Mouse (Mus musculus) megakaryocyte, embryonic 14.5 days (primary cell): Measurements from ENCODE around the gene Arl13b. TPM values are rescaled to one million over a fixed set of nuclear protein-coding genes. Genes with fewer than 3 reads are reported as not detected.

ENCODE experiments used
- H3K27me3 ChIP-seq: replicated peaks from 2 replicates; pipeline ENCODE3; 2012; ENCODE audit warnings: inconsistent platforms
- H3K36me3 ChIP-seq: replicated peaks from 2 replicates; pipeline ENCODE3; 2012; ENCODE audit warnings: low read length, inconsistent platforms, mixed read lengths
- H3K4me1 ChIP-seq: 2 replicates; pipeline ENCODE4 v1.6.1; 2012; ENCODE audit warnings: inconsistent platforms
- H3K4me3 ChIP-seq: replicated peaks from 2 replicates; pipeline ENCODE3; 2012; ENCODE audit warnings: moderate library complexity, mild to moderate bottlenecking, inconsistent platforms
- H3K9me3 ChIP-seq: 2 replicates; pipeline ENCODE4 v1.6.1; 2012; ENCODE audit warnings: inconsistent platforms
- FLI1 ChIP-seq: IDR thresholded peaks from 2 replicates; pipeline ENCODE4 v1.6.1; 2012; ENCODE audit warnings: low read length, inconsistent platforms, mixed read lengths
- GATA1 ChIP-seq: IDR thresholded peaks from 3 replicates; pipeline ENCODE4 v1.6.1; 2012; ENCODE audit warnings: mixed read lengths, low read length, inconsistent platforms, borderline replicate concordance
- polyA plus RNA-seq: library from polyadenylated mRNA; stranded (reverse); fragments of >175 nt; gene quantifications from 2 replicates; pipeline ENCODE4 v1.2.3, GENCODE M21; 2012; ENCODE audit warnings: low replicate concordance; ENCODE audit not compliant: insufficient read depth

The Arl13b gene
- polyA plus RNA-seq = 1.00 TPM in 1 of 2 replicates, not detected in the other

DNA sequence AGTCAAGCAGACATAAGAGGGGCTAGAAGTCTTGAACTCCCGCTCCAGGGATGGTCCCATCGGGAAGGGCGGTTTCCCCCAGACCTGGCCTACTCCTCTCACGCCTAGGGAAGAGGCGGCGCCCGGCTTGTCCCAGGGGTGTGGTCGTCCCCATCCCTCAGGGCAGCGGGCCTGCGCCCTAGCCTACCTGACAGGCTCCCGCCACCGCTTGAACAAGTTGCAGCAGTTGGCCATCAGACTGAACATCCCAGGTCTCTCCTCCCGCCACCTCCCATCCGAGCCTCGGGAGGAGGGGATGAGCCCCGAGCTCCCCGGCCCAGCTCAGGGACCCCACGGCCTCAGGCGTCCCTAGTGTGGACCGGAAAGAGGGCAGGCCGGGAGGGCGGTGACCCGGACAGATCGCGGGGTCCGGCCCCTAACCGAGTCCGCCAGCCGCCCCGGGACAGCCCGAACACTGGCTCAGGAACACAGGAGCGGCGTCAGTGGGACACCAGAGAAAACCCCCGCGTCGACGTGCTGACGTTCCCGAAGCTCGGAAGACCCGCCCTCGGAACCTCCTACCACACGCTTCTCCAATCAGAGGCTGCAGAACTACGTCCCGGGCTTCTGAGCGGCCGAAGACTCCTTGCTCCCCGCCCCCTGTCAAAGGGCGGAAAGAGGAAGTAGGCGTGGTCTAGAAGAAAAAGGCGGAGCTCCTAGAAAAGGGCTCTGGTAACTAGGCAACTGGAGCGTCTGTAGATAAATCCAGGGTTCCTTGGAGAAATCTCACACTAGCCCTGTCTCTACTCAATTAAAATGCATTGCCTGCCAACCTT lies at the start of gene Arl13b:
Gene Arl13b, minus strand, starts transcription at position 543 of the 815 bp plus-strand sequence.
- Histone ChIP-seq H3K27me3 (no peaks in the 10 kb centered on the region), H3K4me1 (peaks cover 36% of the 10 kb centered on the region), H3K36me3 (no peaks in the 10 kb centered on the region), H3K4me3 (peak within 1 kb of the TSS; percentile 98), H3K9me3 (no peaks in the 10 kb centered on the region)
- no peak for TF ChIP-seq GATA1
- TF ChIP-seq FLI1 = 0 out of 2 replicates have a peak, but pooled peaks have one; percentile 30

DNA sequence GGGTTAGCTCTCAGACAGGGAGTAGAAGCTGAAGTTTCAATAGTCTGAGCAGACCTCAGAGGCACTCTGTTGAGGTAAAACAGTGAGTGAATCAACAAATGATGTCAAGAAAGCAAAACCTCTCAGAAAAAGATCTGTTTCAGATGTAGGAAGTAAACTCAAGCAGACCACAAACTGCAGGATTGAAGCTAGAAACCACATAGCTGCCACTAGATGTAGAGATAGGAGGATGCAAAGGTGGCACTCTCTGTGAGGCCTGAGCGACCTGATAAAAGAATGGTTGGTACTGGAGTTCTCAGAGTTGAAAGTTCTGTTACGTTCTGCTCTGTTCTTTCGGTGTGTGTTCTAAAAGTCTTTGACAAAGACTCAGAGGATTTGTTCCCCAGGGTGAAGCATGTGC lies 49.0 kb upstream of the Arl13b start:
- Histone ChIP-seq H3K4me1 (no peaks in the 10 kb centered on the region), H3K4me3 (no peak overlapping the region), H3K27me3 (no peaks in the 10 kb centered on the region), H3K9me3 (no peaks in the 10 kb centered on the region), H3K36me3 (peaks cover 83% of the 10 kb centered on the region)
- TF ChIP-seq FLI1 (no peak), GATA1 (no peak)

DNA sequence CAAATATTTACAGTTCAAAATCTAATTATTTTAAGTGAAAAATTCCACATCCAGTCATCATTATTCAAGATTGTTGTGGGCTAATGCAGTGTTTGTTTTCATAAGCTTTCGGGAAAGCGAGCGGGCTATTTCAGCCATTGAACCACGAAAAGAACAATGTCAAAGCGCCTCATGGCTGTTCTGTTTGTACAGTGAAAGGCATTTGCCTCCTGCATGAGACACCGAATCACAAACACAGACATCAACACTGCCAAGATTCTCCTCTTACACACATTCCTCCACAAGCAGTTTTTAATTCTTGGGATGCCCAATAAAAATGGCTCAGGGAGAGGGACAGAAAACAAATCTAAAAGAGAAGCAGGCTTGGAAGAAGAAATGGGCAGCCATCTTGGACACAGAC lies 27.2 kb upstream of the Arl13b start:
- Histone ChIP-seq H3K9me3 (peaks cover 8% of the 10 kb centered on the region), H3K4me3 (no peak overlapping the region), H3K36me3 (peaks cover 55% of the 10 kb centered on the region), H3K27me3 (no peaks in the 10 kb centered on the region), H3K4me1 (peaks cover 12% of the 10 kb centered on the region; the same call in 1 of the 2 replicates)
- TF ChIP-seq GATA1 (no peak), FLI1 (no peak)

DNA sequence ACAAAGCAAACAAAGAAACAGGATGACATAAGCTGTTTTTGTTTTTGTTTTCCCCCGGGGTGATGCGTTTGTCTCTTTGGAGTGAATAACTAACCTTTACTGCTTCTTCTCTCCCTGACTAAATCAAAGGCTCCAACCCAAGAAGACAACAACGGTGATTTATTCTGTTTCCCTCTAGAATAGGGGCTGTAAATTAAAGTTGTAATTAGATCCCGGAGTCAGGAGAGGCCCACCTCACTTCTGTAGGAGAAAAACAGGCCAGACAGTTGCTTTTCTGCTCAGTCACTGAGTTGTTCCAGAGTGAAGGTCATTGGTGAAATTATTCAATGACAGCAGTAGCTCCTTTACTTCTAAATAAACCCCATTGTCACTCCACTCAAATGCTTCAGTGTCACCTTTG lies 26.3 kb upstream of the Arl13b start:
- TF ChIP-seq FLI1 = no peak
- no peak for TF ChIP-seq GATA1
- H3K36me3 ChIP-seq = peaks cover 61% of the 10 kb centered on the region
- H3K27me3 ChIP-seq = no peaks in the 10 kb centered on the region
- peaks cover 16% of the 10 kb centered on the region; the same call in 1 of the 2 replicates for H3K4me1 ChIP-seq
- H3K9me3 ChIP-seq = peaks cover 8% of the 10 kb centered on the region
- no peak overlapping the region for H3K4me3 ChIP-seq

DNA sequence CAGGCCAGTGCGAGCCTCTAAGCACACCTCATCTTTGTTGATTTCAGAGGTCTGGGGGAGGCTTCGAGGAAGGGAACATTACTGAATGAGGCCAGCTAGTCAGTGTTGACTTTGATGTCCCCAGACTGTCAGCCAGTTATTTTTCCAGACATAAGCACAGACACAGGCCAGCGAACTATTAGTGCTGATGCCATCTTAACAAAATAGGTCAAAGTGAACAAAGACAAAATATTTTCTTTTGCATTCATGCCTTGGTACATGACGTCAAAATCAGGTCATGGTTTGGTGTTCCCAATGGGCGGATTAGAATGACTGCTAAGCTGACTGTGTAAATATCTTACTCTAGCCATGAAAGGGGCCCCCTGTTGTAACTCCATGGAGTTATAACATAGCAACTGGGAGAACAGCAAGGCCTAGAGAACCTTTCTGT lies 25.9 kb upstream of the Arl13b start:
- H3K9me3 ChIP-seq = peaks cover 8% of the 10 kb centered on the region
- H3K4me1 ChIP-seq = peaks cover 16% of the 10 kb centered on the region; the same call in 1 of the 2 replicates
- no peak overlapping the region for H3K4me3 ChIP-seq
- H3K36me3 ChIP-seq = peaks cover 62% of the 10 kb centered on the region
- TF ChIP-seq FLI1 (no peak), GATA1 (no peak)
- H3K27me3 ChIP-seq = no peaks in the 10 kb centered on the region

DNA sequence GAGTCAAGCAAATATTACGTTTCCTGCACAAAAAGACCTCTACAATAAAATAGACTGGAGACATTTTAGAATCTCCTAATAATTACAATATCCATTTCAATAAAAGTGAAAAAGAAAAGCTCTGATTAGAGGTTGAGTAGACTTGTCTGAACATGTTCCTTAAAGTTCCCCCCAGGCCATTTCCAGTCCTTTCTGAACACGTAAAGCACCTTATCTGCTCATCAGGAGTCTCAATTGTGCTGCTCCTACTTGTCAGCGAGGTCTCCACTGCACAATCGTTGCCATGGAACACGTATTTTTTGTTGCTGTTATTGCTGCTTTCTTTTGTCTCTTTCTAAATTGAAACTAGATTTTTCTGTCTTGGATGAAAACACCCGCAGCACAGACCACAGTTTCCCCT lies 14.6 kb upstream of the Arl13b start:
- peaks cover 85% of the 10 kb centered on the region for H3K4me1 ChIP-seq
- H3K36me3 ChIP-seq = peaks cover 33% of the 10 kb centered on the region
- peak overlapping the region; percentile 88 for H3K4me3 ChIP-seq
- TF ChIP-seq GATA1 (no peak), FLI1 (no peak)
- H3K27me3 ChIP-seq = no peaks in the 10 kb centered on the region
- H3K9me3 ChIP-seq = no peaks in the 10 kb centered on the region

DNA sequence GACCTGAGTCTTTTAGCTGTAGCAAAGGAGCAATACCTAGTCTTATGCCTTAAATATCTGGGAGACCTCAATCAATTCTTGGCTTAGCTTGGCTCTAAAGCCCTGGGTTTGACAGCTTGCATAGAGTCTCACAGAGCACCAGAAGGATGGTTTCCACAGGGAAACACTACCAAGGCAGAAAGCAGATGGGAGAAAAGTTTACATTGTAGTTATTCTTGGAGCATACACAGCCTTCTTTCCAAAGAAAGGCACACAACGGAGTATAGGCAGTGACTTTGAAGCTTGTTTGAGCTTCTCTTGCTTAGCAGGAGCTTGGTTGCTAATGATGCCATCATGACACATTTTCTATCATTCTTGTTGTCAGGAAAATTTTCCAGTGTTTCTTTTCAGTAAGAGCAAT lies 13.3 kb upstream of the Arl13b start:
- TF ChIP-seq GATA1 = no peak
- TF ChIP-seq FLI1 = no peak
- Histone ChIP-seq H3K9me3 (no peaks in the 10 kb centered on the region), H3K4me1 (peaks cover 86% of the 10 kb centered on the region), H3K27me3 (no peaks in the 10 kb centered on the region), H3K4me3 (no peak overlapping the region), H3K36me3 (peaks cover 27% of the 10 kb centered on the region)

DNA sequence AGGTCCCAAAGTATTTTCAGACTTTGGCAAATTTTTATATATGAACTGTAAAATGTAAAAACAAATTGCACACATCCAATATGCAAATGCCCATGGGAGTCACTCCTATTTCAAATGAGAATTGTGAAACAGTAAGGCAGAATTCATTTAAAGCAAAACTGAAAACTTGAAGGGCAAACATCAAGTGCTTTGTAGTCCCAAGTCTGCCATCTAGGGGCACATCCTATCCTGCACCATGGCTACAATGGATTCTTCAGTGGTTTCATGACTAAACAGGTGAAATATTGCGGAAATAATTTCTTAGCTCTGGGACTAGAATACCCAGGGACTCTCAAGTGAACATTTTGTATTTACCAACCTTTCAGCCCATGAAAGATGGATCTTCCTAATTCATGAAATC lies 11.2 kb upstream of the Arl13b start:
- Histone ChIP-seq H3K36me3 (peaks cover 12% of the 10 kb centered on the region), H3K4me3 (no peak overlapping the region), H3K9me3 (no peaks in the 10 kb centered on the region), H3K27me3 (no peaks in the 10 kb centered on the region), H3K4me1 (peaks cover 79% of the 10 kb centered on the region)
- TF ChIP-seq GATA1 (no peak), FLI1 (no peak)

DNA sequence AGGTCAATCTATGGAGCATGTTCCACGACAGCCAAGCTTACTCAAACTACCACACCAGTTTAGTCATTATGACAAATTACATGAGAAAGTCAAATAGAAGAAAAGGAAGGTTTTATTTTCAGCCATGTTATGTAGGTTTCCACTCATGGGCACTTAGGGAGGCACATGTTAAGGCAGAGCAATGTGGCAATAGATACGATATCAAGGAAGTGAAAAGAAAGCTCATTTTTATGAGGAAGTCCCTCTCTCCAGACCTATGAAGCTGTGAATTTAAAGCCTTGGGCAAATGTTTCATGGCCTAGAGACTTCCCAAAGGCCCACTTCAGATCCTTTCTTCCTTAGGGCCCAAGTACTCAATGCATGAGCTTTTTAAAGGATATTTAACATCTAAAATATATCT lies 10.7 kb upstream of the Arl13b start:
- Histone ChIP-seq H3K9me3 (no peaks in the 10 kb centered on the region), H3K36me3 (peaks cover 10% of the 10 kb centered on the region), H3K27me3 (no peaks in the 10 kb centered on the region), H3K4me1 (peaks cover 74% of the 10 kb centered on the region), H3K4me3 (peak overlapping the region; percentile 54)
- TF ChIP-seq FLI1 = no peak
- no peak for TF ChIP-seq GATA1

DNA sequence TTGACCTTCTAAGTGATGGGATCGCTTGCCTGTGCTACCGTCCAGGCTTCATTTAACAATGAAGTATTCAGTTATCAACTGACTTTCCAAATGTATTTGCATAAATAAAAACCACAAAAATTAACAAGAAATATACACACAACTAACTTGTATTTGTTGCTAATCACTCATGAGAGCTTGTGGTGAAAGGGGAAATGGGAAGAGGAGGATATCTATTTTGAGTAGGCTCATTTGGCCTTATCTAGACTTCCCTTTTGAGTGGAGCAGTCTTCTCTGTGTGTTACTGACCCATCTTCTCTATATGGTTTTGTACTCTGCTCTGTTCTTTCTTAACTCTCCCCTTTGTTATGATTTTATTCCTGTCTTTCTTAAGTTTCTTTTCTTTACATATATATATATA lies 9.4 kb upstream of the Arl13b start:
- Histone ChIP-seq H3K36me3 (peaks cover 8% of the 10 kb centered on the region), H3K4me3 (peak overlapping the region; percentile 90), H3K9me3 (no peaks in the 10 kb centered on the region), H3K27me3 (no peaks in the 10 kb centered on the region), H3K4me1 (peaks cover 62% of the 10 kb centered on the region)
- no peak for TF ChIP-seq GATA1
